In the genomic region with DNA sequence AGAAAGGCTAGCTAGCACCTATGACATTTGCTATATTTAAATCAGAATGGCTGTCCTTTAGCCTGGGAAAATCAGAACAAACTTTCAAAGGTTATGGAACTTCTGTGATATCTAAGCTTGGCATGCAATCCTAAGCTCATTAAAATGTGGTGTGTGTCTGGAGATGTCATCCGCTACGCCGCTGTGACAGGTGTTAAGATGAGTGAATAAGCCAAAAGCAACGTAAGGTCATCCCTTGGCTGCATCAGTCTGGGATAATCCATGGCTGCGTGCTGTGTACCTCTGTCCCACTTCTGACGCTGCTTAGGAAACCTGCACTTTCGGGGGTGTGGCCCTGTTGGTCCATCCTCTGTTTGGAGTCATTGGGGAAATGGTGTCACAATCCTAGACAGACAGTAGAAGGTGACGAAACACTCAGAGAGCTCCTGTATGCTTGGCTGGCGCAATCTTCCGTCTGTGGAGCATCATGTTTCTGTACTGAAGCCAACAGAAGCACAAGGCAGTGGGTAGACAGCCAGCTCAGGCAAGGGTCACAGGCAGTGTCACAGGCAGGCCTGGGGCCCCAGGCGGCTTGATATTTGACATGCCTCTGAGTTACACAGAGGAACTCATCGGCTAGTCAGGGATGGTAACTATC, we compare ENCODE assay signal across 10 mouse cellular contexts. TPM values are rescaled to one million over a fixed set of nuclear protein-coding genes. Genes with fewer than 3 reads are reported as not detected.
DNase-seq lines count a peak whose midpoint lies in the region; ATAC-seq lines count a peak whose summit lies in the region.
"Had no signal": no experiment of that assay in that cellular context is flagged by ENCODE, and none has a peak within 500 bp of the region (broad histone marks: within the 10 kb centered on the region; RNA-seq: fewer than 3 reads in every experiment).

No protein-coding gene starts in this region.

- 61% methylated on average over 12 of the region's 12 CpGs for WGBS in heart, embryonic 10.5 days

- H3K9me3 ChIP-seq in heart, embryonic 10.5 days: no peaks in the 10 kb centered on the region
- H3K9me3 ChIP-seq: embryonic facial prominence, embryonic 15.5 days; neural tube, embryonic 13.5 days had no signal

- ATAC-seq in erythroblast, adult 5-6 weeks (replicated peaks; ENCODE audit: low FRiP score, poor library complexity, severe bottlenecking): no peak

- peak overlapping the region; percentile 24; the same call in 1 of the 2 replicates for H3K27ac ChIP-seq in heart, embryonic 10.5 days
- H3K27ac ChIP-seq: embryonic facial prominence, embryonic 15.5 days; neural tube, embryonic 13.5 days had no signal

- peak; percentile 11 for DNase-seq in left cerebral cortex, postnatal 4 days
- DNase-seq in left cerebral cortex, adult 9 months (ENCODE audit: low spot score in 2 of 2): no peak
- peak; percentile 78 for DNase-seq in heart, embryonic 10.5 days (ENCODE audit: low spot score)
- DNase-seq in liver: peak; percentile 33
- peak; percentile 86 for DNase-seq in skeletal muscle tissue, adult 2 months (ENCODE audit: low read depth, low spot score)
- no peak for DNase-seq in right cerebral cortex, adult 2 months (ENCODE audit: low spot score in 2 of 2)
- DNase-seq in left cerebral cortex, postnatal 14 days (ENCODE audit: low spot score in 2 of 2): no peak

- no peak overlapping the region for H3K4me3 ChIP-seq in heart, embryonic 10.5 days
- H3K4me3 ChIP-seq: embryonic facial prominence, embryonic 15.5 days; neural tube, embryonic 13.5 days had no signal

- H3K4me1 ChIP-seq in heart, embryonic 10.5 days: peaks cover 19% of the 10 kb centered on the region
- H3K4me1 ChIP-seq: embryonic facial prominence, embryonic 15.5 days; neural tube, embryonic 13.5 days had no signal

- H3K27me3 ChIP-seq in heart, embryonic 10.5 days (ENCODE audit: insufficient read depth, poor library complexity, severe bottlenecking): no peaks in the 10 kb centered on the region
- H3K27me3 ChIP-seq: embryonic facial prominence, embryonic 15.5 days; neural tube, embryonic 13.5 days had no signal

- no peaks in the 10 kb centered on the region for H3K36me3 ChIP-seq in heart, embryonic 10.5 days
- H3K36me3 ChIP-seq: embryonic facial prominence, embryonic 15.5 days; neural tube, embryonic 13.5 days had no signal

- intact Hi-C loops in left cerebral cortex, postnatal 4 days (cut with DNase I): no loop called here
- intact Hi-C loops in left cerebral cortex, postnatal 14 days (cut with DNase I): no loop called here

RNA-seq across cellular contexts. Expression of gene Gpat3, which starts 15.0 kb away (rescaled TPM):
- 1 to 10 TPM in 1 of 2 experiments, under 1 TPM in 1; 0.99 to 1.8 TPM for total RNA-seq in left cerebral cortex, postnatal 4 days (2021)
- 5.3 and 9.3 TPM in 2 replicates for polyA plus RNA-seq in heart, embryonic 10.5 days (2016; fragmentation: Nextera tagmentation; extraction: Ambion mirVana)
- 0.58 TPM in 1 of 2 replicates, not detected in the other for total RNA-seq in erythroblast, adult 5-6 weeks (2015; ENCODE audit: low replicate concordance)
- 0.56 and 1.0 TPM in 2 replicates for total RNA-seq in erythroblast, adult 5-6 weeks (2017; ENCODE audit: low replicate concordance)
- 1 to 10 TPM; 1.4 to 1.5 TPM for total RNA-seq in left cerebral cortex, postnatal 14 days (2021)

RNA-seq across cellular contexts. Expression of gene Abraxas1, which starts 39.8 kb away (rescaled TPM):
- 1 to 10 TPM; 6.2 to 8.4 TPM for total RNA-seq in left cerebral cortex, postnatal 4 days (2021)
- 31.7 and 33.2 TPM in 2 replicates for polyA plus RNA-seq in heart, embryonic 10.5 days (2016; fragmentation: Nextera tagmentation; extraction: Ambion mirVana)
- total RNA-seq in erythroblast, adult 5-6 weeks (2015; ENCODE audit: low replicate concordance): 1.3 and 3.1 TPM in 2 replicates
- 10.5 and 12.9 TPM in 2 replicates for total RNA-seq in erythroblast, adult 5-6 weeks (2017; ENCODE audit: low replicate concordance)
- total RNA-seq in left cerebral cortex, postnatal 14 days (2021): 1 to 10 TPM; 5.7 to 5.9 TPM

Comparison
In these comparisons a context has a peak if more than half of its experiments do, and no peak if none do; other contexts are left out.
1. DNase-seq: peak in left cerebral cortex, postnatal 4 days (single experiment), heart, embryonic 10.5 days (single experiment), liver (single experiment) and skeletal muscle tissue, adult 2 months (single experiment); none in left cerebral cortex, adult 9 months (0 of 2), right cerebral cortex, adult 2 months (0 of 2) and left cerebral cortex, postnatal 14 days (0 of 2).